Mouse (Mus musculus) adrenal gland, adult 18-20 months (tissue): ENCODE results near the gene Polr3f. TPM values are rescaled to one million over a fixed set of nuclear protein-coding genes. Genes with fewer than 3 reads are reported as not detected.

Experiments
- DNase-seq, 2 experiments: peaks; one replicate each; pipeline ENCODE4 v3.0.0; 2021 to 2022; ENCODE audit warnings: low spot score in 2 of 2
- long read RNA-seq, 2 experiments: library from polyadenylated mRNA; stranded (forward); transcript quantifications; one replicate each; pipeline ENCODE4 v2.0.0; 2021
- total RNA-seq, 2 experiments: library from RNA; stranded (reverse); gene quantifications; 1 replicate in 1 of 2; 2 replicates in 1 of 2; pipeline ENCODE4 v1.2.3; 2021

The Polr3f gene
- total RNA-seq: 10 to 100 TPM; 17.2 to 19.0 TPM
- long read RNA-seq, experiment 1, full-length matches to known transcripts: 4 of 4 reads
- long read RNA-seq, experiment 1, partial matches to known transcripts: 0 of 4 reads
- long read RNA-seq, experiment 1, other reads (novel, unspliced or antisense): 0 of 4 reads
- long read RNA-seq, experiment 2, full-length matches to known transcripts: 13 of 18 reads
- long read RNA-seq, experiment 2, partial matches to known transcripts: 0 of 18 reads
- long read RNA-seq, experiment 2, other reads (novel, unspliced or antisense): 5 of 18 reads

GRCm38 (mm10) chr2:144526981-144527820, at the start of gene Polr3f, which contains the start of gene Dzank1:
Polr3f (plus strand) TSS chr2:144527718.
Dzank1 (minus strand) TSS chr2:144527414.
- peak; percentile 90 to 92 for DNase-seq

- DNase-seq: no peak
Measured at GRCm38 (mm10) chr2:144479421-144479820, 48.1 kb upstream of the Polr3f start.

- DNase-seq: no peak
Measured at GRCm38 (mm10) chr2:144484084-144484483, 43.4 kb upstream of the Polr3f start.

- DNase-seq: no peak
Measured at GRCm38 (mm10) chr2:144485439-144485838, 42.1 kb upstream of the Polr3f start.

- no peak for DNase-seq
Measured at GRCm38 (mm10) chr2:144487476-144487875, 40.0 kb upstream of the Polr3f start.

- DNase-seq: no peak
Measured at GRCm38 (mm10) chr2:144489342-144489741, 38.2 kb upstream of the Polr3f start.

GRCm38 (mm10) chr2:144502134-144502533, 25.4 kb upstream of the Polr3f start:
- DNase-seq: no peak

GRCm38 (mm10) chr2:144514619-144515018, 12.9 kb upstream of the Polr3f start:
- no peak for DNase-seq

GRCm38 (mm10) chr2:144519772-144520171, 7.7 kb upstream of the Polr3f start:
- DNase-seq: no peak

GRCm38 (mm10) chr2:144525856-144526255, 1.7 kb upstream of the Polr3f start:
- no peak for DNase-seq

- no peak for DNase-seq
Measured at GRCm38 (mm10) chr2:144527821-144528174, 280 bp downstream of the Polr3f start.

- no peak for DNase-seq
Measured at GRCm38 (mm10) chr2:144537123-144537522, 9.6 kb downstream of the Polr3f start.

- DNase-seq: no peak
Measured at GRCm38 (mm10) chr2:144541246-144541645, 13.7 kb downstream of the Polr3f start.

GRCm38 (mm10) chr2:144543670-144544069, 16.2 kb downstream of the Polr3f start:
- DNase-seq: no peak

- DNase-seq: no peak
Measured at GRCm38 (mm10) chr2:144544630-144545029, 17.1 kb downstream of the Polr3f start.

- no peak for DNase-seq
Measured at GRCm38 (mm10) chr2:144545061-144545460, 17.5 kb downstream of the Polr3f start.

GRCm38 (mm10) chr2:144545481-144545880, 18.0 kb downstream of the Polr3f start:
- no peak for DNase-seq

- DNase-seq: no peak
Measured at GRCm38 (mm10) chr2:144547559-144547958, 20.0 kb downstream of the Polr3f start.

- peak; percentile 36 to 49 for DNase-seq
Measured at GRCm38 (mm10) chr2:144550529-144550928, 23.0 kb downstream of the Polr3f start, which contains the start of gene Rbbp9. Rbbp9 (minus strand) TSS chr2:144550869.

GRCm38 (mm10) chr2:144553905-144554304, 26.4 kb downstream of the Polr3f start:
- no peak for DNase-seq

GRCm38 (mm10) chr2:144555286-144555819, 27.8 kb downstream of the Polr3f start:
- no peak for DNase-seq
